Mouse (Mus musculus) myocyte (in vitro differentiated cells): ENCODE results near the gene Gdf3.

ENCODE experiments used
- CEBPB ChIP-seq: IDR thresholded peaks from 2 replicates; pipeline ENCODE4 v1.6.1; 2011; ENCODE audit warnings: mild to moderate bottlenecking, moderate library complexity; ENCODE audit not compliant: poor library complexity, insufficient read depth, severe bottlenecking
- MAX ChIP-seq: IDR thresholded peaks from one replicate; pipeline ENCODE4 v1.6.1; 2011; ENCODE audit warnings: low read depth, mild to moderate bottlenecking, control low read depth
- MYOG ChIP-seq, 3 experiments: IDR thresholded peaks; one replicate each; pipeline ENCODE4 v1.6.1; 2011; ENCODE audit warnings: control low read depth in 2 of 3, low read depth in 2 of 3, mild to moderate bottlenecking in 2 of 3; ENCODE audit not compliant: insufficient read length in 2 of 3, control insufficient read depth in 1 of 3, insufficient read depth in 1 of 3
- POLR2A ChIP-seq: IDR thresholded peaks from one replicate; pipeline ENCODE4 v1.6.1; 2011; ENCODE audit warnings: low read depth, mild to moderate bottlenecking, control low read depth, moderate library complexity; ENCODE audit not compliant: insufficient read length
- POLR2AphosphoS2 ChIP-seq: IDR thresholded peaks from one replicate; pipeline ENCODE4 v1.6.1; 2011; ENCODE audit warnings: low read depth, control low read depth; ENCODE audit not compliant: insufficient read length
- SRF ChIP-seq: IDR thresholded peaks from one replicate; pipeline ENCODE4 v1.6.1; 2011; ENCODE audit warnings: low read depth; ENCODE audit not compliant: control insufficient read depth, insufficient read length
- TCF12 ChIP-seq: IDR thresholded peaks from one replicate; pipeline ENCODE4 v1.6.1; 2011; ENCODE audit warnings: mild to moderate bottlenecking, control low read depth; ENCODE audit not compliant: poor library complexity, insufficient read depth, severe bottlenecking

DNA sequence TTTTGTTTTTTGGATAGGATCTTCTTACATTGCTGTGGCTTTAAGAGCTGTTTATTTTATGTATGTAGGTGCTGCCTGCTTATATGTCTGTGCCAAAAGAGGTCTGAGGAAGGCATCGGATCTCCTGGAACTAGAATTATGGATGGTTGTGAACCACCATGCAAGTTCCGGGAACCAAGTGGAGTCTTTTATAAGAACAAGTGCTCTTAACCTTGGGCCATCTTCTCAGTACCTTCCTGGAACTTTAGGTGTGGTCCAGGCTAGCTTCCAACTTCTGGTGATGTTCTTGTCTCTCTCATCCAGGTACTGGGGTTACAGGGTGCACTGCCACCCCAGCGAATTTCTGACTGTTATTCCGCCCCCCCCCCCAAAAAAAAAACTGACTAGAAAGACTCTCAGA is 2.5 kb upstream of the Gdf3 start:
- TF ChIP-seq POLR2A = no peak
- no peak for TF ChIP-seq CEBPB
- TF ChIP-seq SRF = no peak
- no peak for TF ChIP-seq POLR2AphosphoS2
- no peak for TF ChIP-seq TCF12
- no peak for TF ChIP-seq MAX
- no peak for TF ChIP-seq MYOG (IDR thresholded peaks at IDR 0.05; ENCODE audit: control insufficient read depth in 1 of 3, insufficient read depth in 1 of 3, insufficient read length in 2 of 3, low read depth in 2 of 3)
